Mouse (Mus musculus) heart, postnatal 0 days (tissue): ENCODE data around the gene Scamp3. TPM values are rescaled to one million over a fixed set of nuclear protein-coding genes. Genes with fewer than 3 reads are reported as not detected.

Source experiments
- ATAC-seq: fragments of 200-750 bp; cut with Nextera tagmentation; 2 replicates; pipeline ENCODE4 v1.8.0; 2017; ENCODE audit warnings: low read depth, moderate number of reproducible peaks, moderate library complexity; ENCODE audit not compliant: insufficient read depth
- DNase-seq: peaks from one replicate; pipeline ENCODE4 v3.0.0-alpha.2; 2016; ENCODE audit warnings: low spot score
- H3K27ac ChIP-seq: fragments of 300-500 bp; sonication (generic); 2 replicates; pipeline ENCODE4 v1.5.1; 2014; ENCODE audit warnings: low read depth, mild to moderate bottlenecking
- H3K27me3 ChIP-seq: fragments of 300-500 bp; sonication (generic); 2 replicates; pipeline ENCODE4 v1.6.1; 2014; ENCODE audit warnings: low read length, mixed read lengths; ENCODE audit not compliant: control insufficient read depth, insufficient read depth
- H3K36me3 ChIP-seq: fragments of 300-500 bp; sonication (generic); replicated peaks from 2 replicates; pipeline ENCODE4 v1.6.1; 2014; ENCODE audit warnings: low read length, mixed read lengths; ENCODE audit not compliant: control insufficient read depth, insufficient read depth
- H3K4me1 ChIP-seq: fragments of 300-500 bp; sonication (generic); 2 replicates; pipeline ENCODE4 v1.6.1; 2014; ENCODE audit warnings: antibody characterized with exemption; ENCODE audit not compliant: control insufficient read depth, insufficient read depth
- H3K4me2 ChIP-seq: fragments of 300-500 bp; sonication (generic); 2 replicates; pipeline ENCODE4 v1.6.1; 2014; ENCODE audit warnings: low read depth, mild to moderate bottlenecking, low read length, moderate library complexity
- H3K4me3 ChIP-seq: fragments of 300-500 bp; sonication (generic); 2 replicates; pipeline ENCODE4 v1.5.1; 2014; ENCODE audit warnings: low read depth, low read length
- H3K9ac ChIP-seq: fragments of 300-500 bp; sonication (generic); replicated peaks from 2 replicates; pipeline ENCODE4 v1.6.1; 2014; ENCODE audit warnings: low read depth, low read length, mixed read lengths
- H3K9me3 ChIP-seq: fragments of 300-500 bp; sonication (generic); replicated peaks from 2 replicates; pipeline ENCODE4 v1.6.1; 2016; ENCODE audit warnings: low read length; ENCODE audit not compliant: control insufficient read depth
- CTCF ChIP-seq: IDR thresholded peaks from 2 replicates; pipeline ENCODE4 v1.5.1; 2016; ENCODE audit warnings: antibody characterized with exemption, control low read depth, low read depth
- EP300 ChIP-seq: IDR thresholded peaks from 2 replicates; pipeline ENCODE4 v1.6.1; 2016; ENCODE audit warnings: antibody characterized with exemption, low read depth
- WGBS: fragments of 180-500 bp; shearing (Covaris S2); extraction: QIAGEN DNeasy Blood & Tissue Kit; methylation state at CpG from one replicate; pipeline ENCODE4 v1.1.7; 2014; 5-methylcytosine and 5-hydroxymethylcytosine counted together
- polyA plus RNA-seq: library from polyadenylated mRNA; unstranded; fragments of >200 nt; fragmentation: Nextera tagmentation; extraction: Ambion mirVana; gene quantifications from 2 replicates; pipeline ENCODE4 v1.2.1, GENCODE M21; 2015
- total RNA-seq: library from RNA; depleted of rRNA; stranded (reverse); fragments of >200 nt; gene quantifications from 2 replicates; pipeline ENCODE4 v1.2.3, GENCODE M21; 2014; ENCODE audit warnings: low replicate concordance

Scamp3 gene
- total and polyA plus RNA-seq, 2 experiments from 2014 or later = 60.7 to 65.9 TPM

DNA sequence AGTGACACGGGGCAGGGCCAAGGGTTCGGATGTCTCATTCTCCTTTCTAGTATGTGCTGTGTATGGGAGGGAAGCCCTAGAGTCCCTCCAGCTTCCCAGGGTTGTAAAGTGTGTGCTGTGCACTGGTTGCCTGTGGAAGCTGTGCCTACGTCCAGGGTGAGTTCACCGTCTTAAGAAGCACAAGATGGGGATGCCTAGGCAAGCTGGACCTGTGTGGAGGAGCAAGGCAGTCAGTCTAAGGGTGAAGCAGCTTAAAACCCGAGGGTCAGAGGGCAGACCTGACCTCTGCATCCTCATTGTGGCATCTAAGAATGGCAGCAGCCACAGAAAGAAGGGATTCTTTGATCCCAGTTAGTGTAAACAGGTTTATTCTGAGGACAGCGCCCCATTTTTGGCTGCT, 31.5 kb downstream of the Scamp3 start:
- H3K9ac ChIP-seq = no peak overlapping the region
- H3K9me3 ChIP-seq = no peaks in the 10 kb centered on the region
- DNase-seq (no peak), ATAC-seq (no peak)
- H3K4me2 ChIP-seq = no peak overlapping the region
- 83% methylated on average over 6 of the region's 6 CpGs for WGBS
- H3K4me1 ChIP-seq = peaks cover 7% of the 10 kb centered on the region
- H3K4me3 ChIP-seq = no peak overlapping the region
- no peaks in the 10 kb centered on the region for H3K27me3 ChIP-seq
- TF ChIP-seq EP300 = no peak
- peaks cover 65% of the 10 kb centered on the region for H3K36me3 ChIP-seq
- H3K27ac ChIP-seq = no peak overlapping the region

DNA sequence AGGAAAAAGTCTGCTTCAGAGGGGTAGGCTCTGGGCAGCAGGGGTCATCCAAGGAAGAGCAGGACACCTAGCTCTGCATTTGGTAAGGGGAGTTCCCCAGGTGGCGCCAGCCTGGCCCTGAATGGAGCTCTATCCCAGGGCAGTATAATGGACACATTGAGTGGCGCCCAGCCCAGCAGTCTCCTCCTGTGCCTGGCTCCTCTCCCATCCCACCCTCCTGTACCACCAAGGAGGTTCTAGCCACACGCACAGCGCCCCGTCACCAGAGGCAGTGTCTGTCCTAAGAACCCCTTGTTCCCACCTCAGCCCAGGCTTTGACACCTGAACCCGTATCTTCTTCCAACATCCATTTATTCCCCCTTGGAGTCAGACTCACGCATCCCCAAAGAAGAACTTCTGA, 32.5 kb downstream of the Scamp3 start:
- Histone ChIP-seq H3K9me3 (no peaks in the 10 kb centered on the region), H3K36me3 (peaks cover 59% of the 10 kb centered on the region), H3K4me1 (peaks cover 7% of the 10 kb centered on the region), H3K4me2 (no peak overlapping the region), H3K9ac (no peak overlapping the region), H3K27ac (no peak overlapping the region), H3K4me3 (no peak overlapping the region), H3K27me3 (no peaks in the 10 kb centered on the region)
- TF ChIP-seq CTCF (no peak), EP300 (no peak)
- no peak for DNase-seq
- WGBS = 92% methylated on average over 7 of the region's 7 CpGs
- ATAC-seq = no peak

DNA sequence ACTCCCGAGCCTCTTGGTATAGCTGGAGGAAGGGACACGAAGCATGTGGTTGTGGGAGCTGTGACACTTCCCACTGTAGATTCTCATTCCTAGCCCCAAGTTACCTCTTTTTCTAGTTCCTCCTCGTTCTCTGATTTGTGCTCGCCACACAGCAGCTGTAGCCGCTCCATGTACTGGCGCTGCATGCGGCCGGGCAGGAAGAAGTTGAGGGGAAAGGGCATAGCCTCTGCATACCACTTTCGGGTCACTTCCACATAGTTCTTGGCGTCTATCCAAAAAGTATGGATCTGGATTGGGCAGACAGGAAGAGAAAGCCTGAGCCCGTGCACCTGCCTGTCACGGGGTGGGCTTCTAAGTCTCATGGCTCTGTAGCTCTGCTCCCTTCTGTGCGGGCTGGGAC, 32.9 kb downstream of the Scamp3 start:
- no peak for TF ChIP-seq CTCF
- no peak for ATAC-seq
- Histone ChIP-seq H3K9ac (no peak overlapping the region), H3K9me3 (no peaks in the 10 kb centered on the region), H3K36me3 (peaks cover 57% of the 10 kb centered on the region), H3K4me3 (no peak overlapping the region), H3K4me2 (no peak overlapping the region), H3K27ac (no peak overlapping the region), H3K27me3 (no peaks in the 10 kb centered on the region), H3K4me1 (peaks cover 7% of the 10 kb centered on the region)
- DNase-seq = no peak
- 72% methylated on average over 13 of the region's 13 CpGs for WGBS

DNA sequence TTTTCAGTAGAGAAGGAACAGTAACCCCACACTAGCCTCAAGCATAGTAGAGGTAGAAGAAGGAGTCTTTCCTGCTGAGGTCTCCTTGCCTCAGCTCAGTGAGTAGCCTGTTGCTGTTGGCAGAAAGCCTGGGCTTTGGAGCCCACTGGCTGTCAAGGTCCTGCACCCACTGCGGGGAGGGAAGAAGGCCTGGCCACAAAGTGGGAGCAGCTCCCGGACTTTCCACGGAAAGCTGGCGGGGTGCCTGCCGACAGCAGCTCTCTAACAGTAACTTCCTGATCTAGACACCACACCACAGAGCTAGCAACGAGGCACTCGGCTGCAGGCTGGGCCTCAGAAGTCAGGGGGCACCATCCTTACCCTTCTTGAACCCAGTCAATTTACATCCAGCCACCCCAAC, 33.5 kb downstream of the Scamp3 start:
- Histone ChIP-seq H3K27me3 (no peaks in the 10 kb centered on the region), H3K4me3 (no peak overlapping the region), H3K4me1 (peaks cover 11% of the 10 kb centered on the region), H3K9ac (no peak overlapping the region), H3K36me3 (peaks cover 51% of the 10 kb centered on the region), H3K4me2 (no peak overlapping the region), H3K9me3 (no peaks in the 10 kb centered on the region), H3K27ac (no peak overlapping the region)
- DNase-seq (no peak), ATAC-seq (no peak)
- 46% methylated on average over 7 of the region's 7 CpGs for WGBS
- TF ChIP-seq EP300 (no peak), CTCF (no peak)

DNA sequence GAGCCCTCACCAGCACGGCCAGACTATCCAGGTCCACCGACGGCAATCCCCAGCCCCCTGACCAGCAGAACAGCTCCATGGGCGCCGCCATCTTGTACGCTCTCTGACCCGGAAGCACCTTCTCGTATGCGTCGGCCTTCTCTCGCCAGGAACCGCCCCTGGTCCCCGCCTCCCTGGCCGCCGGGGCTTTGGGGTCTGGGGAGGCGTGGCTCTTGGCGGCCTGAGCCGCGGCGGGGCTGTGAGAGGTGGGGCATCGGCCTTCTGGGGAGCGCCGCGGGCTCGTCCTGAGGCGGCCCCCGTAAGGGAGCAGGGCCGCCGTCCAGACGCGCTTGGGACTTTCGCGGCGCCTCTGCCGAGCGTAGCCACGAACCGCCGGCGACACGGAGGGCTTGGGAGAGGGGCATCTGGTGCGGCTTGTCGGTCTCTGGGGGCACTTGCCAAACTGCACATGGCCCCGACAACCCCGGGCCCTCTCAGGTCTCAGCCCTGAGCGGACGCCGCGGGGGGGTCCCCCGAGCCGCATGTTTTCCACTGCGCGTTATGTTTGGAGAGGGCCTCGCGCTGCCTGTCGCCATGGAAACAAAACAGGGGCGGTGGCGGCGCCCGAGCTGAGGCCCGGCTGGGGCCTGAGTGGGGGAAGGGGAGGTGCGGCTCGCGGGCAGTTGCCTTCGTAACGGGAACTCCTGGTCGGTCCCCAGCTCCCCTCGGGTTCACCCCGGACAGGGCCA, 36.7 kb downstream of the Scamp3 start:
- H3K4me2 ChIP-seq = peak overlapping the region; percentile 92
- H3K4me1 ChIP-seq = peaks cover 11% of the 10 kb centered on the region
- H3K27ac ChIP-seq = peak overlapping the region; percentile 95
- TF ChIP-seq EP300 = peak; percentile 94
- TF ChIP-seq CTCF = no peak
- ATAC-seq (peak; percentile 92), DNase-seq (peak; percentile 94)
- WGBS = under 1% methylated on average over 62 of the region's 69 CpGs
- H3K36me3 ChIP-seq = peaks cover 20% of the 10 kb centered on the region
- no peaks in the 10 kb centered on the region for H3K27me3 ChIP-seq
- no peaks in the 10 kb centered on the region for H3K9me3 ChIP-seq
- peak overlapping the region; percentile 64 for H3K4me3 ChIP-seq
- peak overlapping the region; percentile 72 for H3K9ac ChIP-seq
